Mouse (Mus musculus): Measurements from ENCODE around the gene Armc10. TPM values are rescaled to one million over a fixed set of nuclear protein-coding genes. Genes with fewer than 3 reads are reported as not detected.

Gene Armc10
- polyA plus RNA-seq, 1 experiment = 17.9 TPM

GRCm38 (mm10) chr5:21669307-21669706 is 23.7 kb downstream of the Armc10 start:
- no peak for DNase-seq
- no peaks in the 10 kb centered on the region for H3K4me1 ChIP-seq (ENCODE audit: control insufficient read depth, insufficient read depth, low read length)
- TF ChIP-seq POLR2A (IDR thresholded peaks at IDR 0.05; ENCODE audit: borderline replicate concordance, insufficient read depth, low read length) (no peak), CTCF (IDR thresholded peaks at IDR 0.05; ENCODE audit: borderline replicate concordance, insufficient read depth, low read depth, low read length) (no peak)

GRCm38 (mm10) chr5:21672812-21673635 is 27.4 kb downstream of the Armc10 start:
- Histone ChIP-seq H3K4me1 (ENCODE audit: control insufficient read depth, insufficient read depth, low read length) (no peaks in the 10 kb centered on the region), H3K27ac (ENCODE audit: insufficient read depth, low read length) (no peak overlapping the region), H3K27me3 (ENCODE audit: control insufficient read depth, insufficient read depth, low read length) (no peaks in the 10 kb centered on the region), H3K4me3 (replicated peaks; ENCODE audit: insufficient read depth, low read depth, low read length) (no peak overlapping the region)
- TF ChIP-seq POLR2A (IDR thresholded peaks at IDR 0.05; ENCODE audit: borderline replicate concordance, insufficient read depth, low read length) (no peak), CTCF (IDR thresholded peaks at IDR 0.05; ENCODE audit: borderline replicate concordance, insufficient read depth, low read depth, low read length) (no peak)
- no peak for DNase-seq
- 78% methylated on average over 23 of the region's 23 CpGs for WGBS

More at GRCm38 (mm10) chr5:21669307-21669706, 23.7 kb downstream of the Armc10 start:
- no peak overlapping the region for H3K27ac ChIP-seq (ENCODE audit: insufficient read depth, low read length)
- no peak overlapping the region for H3K4me3 ChIP-seq (replicated peaks; ENCODE audit: insufficient read depth, low read depth, low read length)
- 86% methylated on average over 2 of the region's 2 CpGs for WGBS
- no peaks in the 10 kb centered on the region for H3K27me3 ChIP-seq (ENCODE audit: control insufficient read depth, insufficient read depth, low read length)

- Histone ChIP-seq H3K27ac (ENCODE audit: insufficient read depth, low read length) (no peak overlapping the region), H3K4me1 (ENCODE audit: control insufficient read depth, insufficient read depth, low read length) (no peaks in the 10 kb centered on the region), H3K27me3 (ENCODE audit: control insufficient read depth, insufficient read depth, low read length) (no peaks in the 10 kb centered on the region), H3K4me3 (replicated peaks; ENCODE audit: insufficient read depth, low read depth, low read length) (no peak overlapping the region)
- DNase-seq = no peak
- WGBS = 85% methylated on average over 9 of the region's 9 CpGs
- TF ChIP-seq POLR2A (IDR thresholded peaks at IDR 0.05; ENCODE audit: borderline replicate concordance, insufficient read depth, low read length) (no peak), CTCF (IDR thresholded peaks at IDR 0.05; ENCODE audit: borderline replicate concordance, insufficient read depth, low read depth, low read length) (no peak)
These were observed 28.1 kb downstream of the Armc10 start for GRCm38 (mm10) chr5:21673742-21674141.

- Histone ChIP-seq H3K27me3 (ENCODE audit: control insufficient read depth, insufficient read depth, low read length) (no peaks in the 10 kb centered on the region), H3K27ac (ENCODE audit: insufficient read depth, low read length) (no peak overlapping the region), H3K4me3 (replicated peaks; ENCODE audit: insufficient read depth, low read depth, low read length) (no peak overlapping the region), H3K4me1 (ENCODE audit: control insufficient read depth, insufficient read depth, low read length) (no peaks in the 10 kb centered on the region)
- 53% methylated on average over 12 of the region's 12 CpGs for WGBS
- no peak for DNase-seq
- TF ChIP-seq CTCF (IDR thresholded peaks at IDR 0.05; ENCODE audit: borderline replicate concordance, insufficient read depth, low read depth, low read length) (no peak), POLR2A (IDR thresholded peaks at IDR 0.05; ENCODE audit: borderline replicate concordance, insufficient read depth, low read length) (no peak)
These were observed 29.4 kb downstream of the Armc10 start for GRCm38 (mm10) chr5:21675019-21675418.

DNA sequence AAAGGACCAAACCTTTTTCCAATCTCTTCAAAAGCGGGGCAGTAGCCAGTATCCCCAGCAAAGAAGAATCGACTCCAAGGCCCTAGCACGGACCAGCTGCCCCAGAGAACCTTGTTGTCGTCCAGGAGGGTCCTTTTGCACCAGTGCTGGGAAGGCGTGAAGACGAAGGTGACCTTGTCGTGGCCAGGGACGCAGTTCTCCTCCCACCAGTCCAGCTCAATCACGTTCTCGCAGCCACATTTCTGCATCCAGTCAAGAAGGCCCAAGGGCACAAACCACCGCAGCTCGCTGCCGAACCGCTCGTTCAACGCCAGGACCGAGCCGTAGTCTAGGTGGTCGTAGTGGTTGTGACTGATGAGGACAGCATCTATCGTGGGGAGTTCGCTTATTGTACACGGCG is 29.9 kb downstream of the Armc10 start:
- no peak overlapping the region for H3K4me3 ChIP-seq (replicated peaks; ENCODE audit: insufficient read depth, low read depth, low read length)
- no peak overlapping the region for H3K27ac ChIP-seq (ENCODE audit: insufficient read depth, low read length)
- 97% methylated on average over 23 of the region's 23 CpGs for WGBS
- H3K27me3 ChIP-seq (ENCODE audit: control insufficient read depth, insufficient read depth, low read length) = no peaks in the 10 kb centered on the region
- no peak for DNase-seq
- no peak for TF ChIP-seq POLR2A (IDR thresholded peaks at IDR 0.05; ENCODE audit: borderline replicate concordance, insufficient read depth, low read length)
- TF ChIP-seq CTCF (IDR thresholded peaks at IDR 0.05; ENCODE audit: borderline replicate concordance, insufficient read depth, low read depth, low read length) = no peak
- H3K4me1 ChIP-seq (ENCODE audit: control insufficient read depth, insufficient read depth, low read length) = no peaks in the 10 kb centered on the region

GRCm38 (mm10) chr5:21677939-21678338 is 32.3 kb downstream of the Armc10 start:
- no peak for DNase-seq
- Histone ChIP-seq H3K4me3 (replicated peaks; ENCODE audit: insufficient read depth, low read depth, low read length) (no peak overlapping the region), H3K27me3 (ENCODE audit: control insufficient read depth, insufficient read depth, low read length) (no peaks in the 10 kb centered on the region), H3K4me1 (ENCODE audit: control insufficient read depth, insufficient read depth, low read length) (no peaks in the 10 kb centered on the region), H3K27ac (ENCODE audit: insufficient read depth, low read length) (no peak overlapping the region)
- WGBS = 90% methylated on average over 6 of the region's 6 CpGs
- no peak for TF ChIP-seq POLR2A (IDR thresholded peaks at IDR 0.05; ENCODE audit: borderline replicate concordance, insufficient read depth, low read length)
- no peak for TF ChIP-seq CTCF (IDR thresholded peaks at IDR 0.05; ENCODE audit: borderline replicate concordance, insufficient read depth, low read depth, low read length)

DNA sequence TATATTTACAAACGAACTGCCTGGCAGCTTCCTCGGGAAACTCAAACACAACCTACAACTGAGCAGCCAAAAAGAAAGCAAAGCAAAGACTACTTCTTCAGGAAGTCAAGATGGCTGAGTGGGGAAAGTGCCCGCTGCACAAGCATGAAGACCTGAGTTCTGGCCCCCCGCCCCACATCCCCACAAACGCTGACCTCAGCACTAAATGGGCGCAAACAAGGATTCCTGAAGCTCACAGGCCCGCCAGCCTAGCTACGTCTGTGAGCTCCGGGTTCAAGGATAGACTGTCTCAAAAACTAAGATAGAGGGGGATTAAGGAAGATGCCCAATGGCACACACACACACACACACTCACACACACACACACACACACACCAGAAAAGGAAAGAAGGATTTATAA is 32.8 kb downstream of the Armc10 start:
- TF ChIP-seq POLR2A (IDR thresholded peaks at IDR 0.05; ENCODE audit: borderline replicate concordance, insufficient read depth, low read length) (no peak), CTCF (IDR thresholded peaks at IDR 0.05; ENCODE audit: borderline replicate concordance, insufficient read depth, low read depth, low read length) (no peak)
- no peak for DNase-seq
- WGBS = 97% methylated on average over 9 of the region's 9 CpGs

DNA sequence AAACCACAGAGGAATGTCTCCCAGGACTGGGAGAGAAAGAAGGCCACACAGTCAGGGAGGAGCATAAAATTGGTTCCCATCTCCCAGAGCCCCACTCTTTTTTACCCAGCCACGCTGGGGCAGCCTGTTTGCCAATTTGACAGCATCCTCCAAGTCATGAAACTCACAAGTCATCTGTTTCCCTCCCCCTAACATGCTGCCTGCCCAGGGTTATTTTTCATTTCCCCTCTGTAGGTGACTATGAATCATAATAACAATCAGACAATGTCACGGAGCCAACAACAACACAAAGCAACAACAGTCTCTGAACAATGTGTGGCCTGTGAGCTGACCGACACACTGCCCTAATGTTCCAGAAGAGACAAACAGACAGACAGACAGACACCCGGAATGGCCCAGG is 34.4 kb downstream of the Armc10 start:
- 66% methylated on average over 4 of the region's 4 CpGs for WGBS

More for the DNA sequence above, 32.8 kb downstream of the Armc10 start:
- Histone ChIP-seq H3K27me3 (ENCODE audit: control insufficient read depth, insufficient read depth, low read length) (no peaks in the 10 kb centered on the region), H3K4me1 (ENCODE audit: control insufficient read depth, insufficient read depth, low read length) (no peaks in the 10 kb centered on the region), H3K27ac (ENCODE audit: insufficient read depth, low read length) (no peak overlapping the region), H3K4me3 (replicated peaks; ENCODE audit: insufficient read depth, low read depth, low read length) (no peak overlapping the region)

More for the DNA sequence above, 34.4 kb downstream of the Armc10 start:
- H3K27ac ChIP-seq (ENCODE audit: insufficient read depth, low read length) = no peak overlapping the region
- no peak for TF ChIP-seq CTCF (IDR thresholded peaks at IDR 0.05; ENCODE audit: borderline replicate concordance, insufficient read depth, low read depth, low read length)
- no peak for TF ChIP-seq POLR2A (IDR thresholded peaks at IDR 0.05; ENCODE audit: borderline replicate concordance, insufficient read depth, low read length)
- H3K4me1 ChIP-seq (ENCODE audit: control insufficient read depth, insufficient read depth, low read length) = no peaks in the 10 kb centered on the region
- H3K4me3 ChIP-seq (replicated peaks; ENCODE audit: insufficient read depth, low read depth, low read length) = no peak overlapping the region
- H3K27me3 ChIP-seq (ENCODE audit: control insufficient read depth, insufficient read depth, low read length) = no peaks in the 10 kb centered on the region
- no peak for DNase-seq

Data from cerebellum, adult 2 months (tissue).